Mouse (Mus musculus): ENCODE results near the gene Cnn1. TPM values are rescaled to one million over a fixed set of nuclear protein-coding genes. Genes with fewer than 3 reads are reported as not detected.
A peak's percentile ranks its signal among the peaks of the same experiment; 100 is the strongest.

Gene Cnn1
- 1 to 10 TPM; 8.4 to 8.6 TPM for total RNA-seq (2021)
- 15.4 and 26.5 TPM in 2 replicates for polyA plus RNA-seq (2012; rRNA removed)
- long read RNA-seq, transcript Cnn1-201 (7 exons, 2,381 nt) = major isoform, 14 of 18 reads
- long read RNA-seq, partial matches to known transcripts = 0 of 18 reads
- long read RNA-seq, other reads (novel, unspliced or antisense) = 4 of 18 reads

- no peaks in the 10 kb centered on the region for H3K79me2 ChIP-seq (replicated peaks; ENCODE audit: control insufficient read depth, insufficient read depth, low read length)
- no peaks in the 10 kb centered on the region for H3K36me3 ChIP-seq (ENCODE audit: control insufficient read depth, insufficient read depth, low read length)
- no peak within 1 kb of the TSS for H3K4me3 ChIP-seq
- intact Hi-C loops (cut with DNase I) = loop anchor here (5.0 kb wide), 1 partner anchor 43 kb away; no protein-coding TSS in a partner anchor
- DNase-seq = peak in 1 of 2 experiments; percentile 36
- WGBS = 7% methylated on average over 14 of the region's 14 CpGs
- H3K9ac ChIP-seq (ENCODE audit: low read depth, low read length) = no peak within 1 kb of the TSS
- H3K27ac ChIP-seq = no peak within 1 kb of the TSS
- peaks cover 2% of the 10 kb centered on the region; the same call in 1 of the 2 replicates for H3K27me3 ChIP-seq (ENCODE audit: control insufficient read depth, insufficient read depth, low read length)
- peaks cover 3% of the 10 kb centered on the region for H3K4me1 ChIP-seq (ENCODE audit: control insufficient read depth, insufficient read depth, low read length)
- no peak for TF ChIP-seq EP300 (IDR thresholded peaks at IDR 0.05; ENCODE audit: insufficient read depth, low read depth, low read length)
- TF ChIP-seq POLR2A (IDR thresholded peaks at IDR 0.05; ENCODE audit: insufficient read depth, low read depth, low read length) = no peak
- TF ChIP-seq CTCF (IDR thresholded peaks at IDR 0.05) = no peak
These were observed at the start of gene Cnn1 for GRCm38 (mm10) chr9:22098993-22099696. Gene Cnn1 (plus strand): TSS chr9:22099216.

- no peaks in the 10 kb centered on the region for H3K4me1 ChIP-seq (ENCODE audit: control insufficient read depth, insufficient read depth, low read length)
- no peak for TF ChIP-seq EP300 (IDR thresholded peaks at IDR 0.05; ENCODE audit: insufficient read depth, low read depth, low read length)
- H3K4me3 ChIP-seq = no peak overlapping the region
- intact Hi-C loops (cut with DNase I) = no loop called here
- no peak overlapping the region for H3K27ac ChIP-seq
- H3K9ac ChIP-seq (ENCODE audit: low read depth, low read length) = no peak overlapping the region
- no peaks in the 10 kb centered on the region for H3K36me3 ChIP-seq (ENCODE audit: control insufficient read depth, insufficient read depth, low read length)
- peaks cover 14% of the 10 kb centered on the region for H3K27me3 ChIP-seq (ENCODE audit: control insufficient read depth, insufficient read depth, low read length)
- WGBS = 60% methylated on average over 11 of the region's 11 CpGs
- DNase-seq = no peak
- no peaks in the 10 kb centered on the region for H3K79me2 ChIP-seq (replicated peaks; ENCODE audit: control insufficient read depth, insufficient read depth, low read length)
These were observed 49.7 kb upstream of the Cnn1 start for GRCm38 (mm10) chr9:22049315-22049714.

- Histone ChIP-seq H3K36me3 (ENCODE audit: control insufficient read depth, insufficient read depth, low read length) (no peaks in the 10 kb centered on the region), H3K27ac (no peak overlapping the region), H3K27me3 (ENCODE audit: control insufficient read depth, insufficient read depth, low read length) (peaks cover 14% of the 10 kb centered on the region), H3K9ac (ENCODE audit: low read depth, low read length) (no peak overlapping the region), H3K4me3 (no peak overlapping the region), H3K4me1 (ENCODE audit: control insufficient read depth, insufficient read depth, low read length) (no peaks in the 10 kb centered on the region), H3K79me2 (replicated peaks; ENCODE audit: control insufficient read depth, insufficient read depth, low read length) (no peaks in the 10 kb centered on the region)
- intact Hi-C loops (cut with DNase I) = no loop called here
- 51% methylated on average over 4 of the region's 4 CpGs for WGBS
- TF ChIP-seq POLR2A (IDR thresholded peaks at IDR 0.05; ENCODE audit: insufficient read depth, low read depth, low read length) (no peak), EP300 (IDR thresholded peaks at IDR 0.05; ENCODE audit: insufficient read depth, low read depth, low read length) (no peak), CTCF (IDR thresholded peaks at IDR 0.05) (no peak)
- DNase-seq = no peak
These were observed 49.2 kb upstream of the Cnn1 start for GRCm38 (mm10) chr9:22049721-22050270.

- Histone ChIP-seq H3K27ac (no peak overlapping the region), H3K9ac (ENCODE audit: low read depth, low read length) (no peak overlapping the region), H3K27me3 (ENCODE audit: control insufficient read depth, insufficient read depth, low read length) (peaks cover 14% of the 10 kb centered on the region), H3K4me3 (peak overlapping the region; percentile 35; the same call in 1 of the 2 replicates), H3K36me3 (ENCODE audit: control insufficient read depth, insufficient read depth, low read length) (no peaks in the 10 kb centered on the region), H3K4me1 (ENCODE audit: control insufficient read depth, insufficient read depth, low read length) (no peaks in the 10 kb centered on the region), H3K79me2 (replicated peaks; ENCODE audit: control insufficient read depth, insufficient read depth, low read length) (no peaks in the 10 kb centered on the region)
- intact Hi-C loops (cut with DNase I) = no loop called here
- DNase-seq = peak; percentile 46 to 57
- TF ChIP-seq POLR2A (IDR thresholded peaks at IDR 0.05; ENCODE audit: insufficient read depth, low read depth, low read length) (no peak), CTCF (IDR thresholded peaks at IDR 0.05) (no peak), EP300 (IDR thresholded peaks at IDR 0.05; ENCODE audit: insufficient read depth, low read depth, low read length) (no peak)
- 3% methylated on average over 43 of the region's 43 CpGs for WGBS
These were observed 48.6 kb upstream of the Cnn1 start for GRCm38 (mm10) chr9:22050351-22050889.

- Histone ChIP-seq H3K4me1 (ENCODE audit: control insufficient read depth, insufficient read depth, low read length) (no peaks in the 10 kb centered on the region), H3K27ac (no peak overlapping the region), H3K4me3 (peak overlapping the region; percentile 35; the same call in 1 of the 2 replicates), H3K9ac (ENCODE audit: low read depth, low read length) (no peak overlapping the region), H3K36me3 (ENCODE audit: control insufficient read depth, insufficient read depth, low read length) (no peaks in the 10 kb centered on the region), H3K27me3 (ENCODE audit: control insufficient read depth, insufficient read depth, low read length) (peaks cover 14% of the 10 kb centered on the region), H3K79me2 (replicated peaks; ENCODE audit: control insufficient read depth, insufficient read depth, low read length) (no peaks in the 10 kb centered on the region)
- WGBS = 3% methylated on average over 66 of the region's 67 CpGs
- intact Hi-C loops (cut with DNase I) = no loop called here
- TF ChIP-seq EP300 (IDR thresholded peaks at IDR 0.05; ENCODE audit: insufficient read depth, low read depth, low read length) (no peak), CTCF (IDR thresholded peaks at IDR 0.05) (no peak), POLR2A (IDR thresholded peaks at IDR 0.05; ENCODE audit: insufficient read depth, low read depth, low read length) (no peak)
- DNase-seq = no peak
These were observed 47.7 kb upstream of the Cnn1 start for GRCm38 (mm10) chr9:22051161-22051957.
